Mouse (Mus musculus): ENCODE results near the gene Irx4. TPM values are rescaled to one million over a fixed set of nuclear protein-coding genes. Genes with fewer than 3 reads are reported as not detected.

The Irx4 gene
- polyA plus RNA-seq, 1 experiment: not detected

GRCm38 (mm10) chr13:73306430-73306829, 46.2 kb downstream of the Irx4 start:
- H3K4me3 ChIP-seq (ENCODE audit: insufficient read depth, low read length): no peak overlapping the region
- no peaks in the 10 kb centered on the region for H3K4me1 ChIP-seq (ENCODE audit: control insufficient read depth, insufficient read depth, low read length)
- TF ChIP-seq CTCF (IDR thresholded peaks at IDR 0.05; ENCODE audit: extremely low read depth, insufficient read depth, low read length) (no peak), POLR2A (IDR thresholded peaks at IDR 0.05; ENCODE audit: extremely low read depth, insufficient read depth, low read length) (no peak)
- H3K27ac ChIP-seq (ENCODE audit: insufficient read depth, low read length): no peak overlapping the region

GRCm38 (mm10) chr13:73310183-73310929, 50.1 kb downstream of the Irx4 start:
- H3K4me1 ChIP-seq (ENCODE audit: control insufficient read depth, insufficient read depth, low read length): no peaks in the 10 kb centered on the region
- no peak overlapping the region for H3K4me3 ChIP-seq (ENCODE audit: insufficient read depth, low read length)
- TF ChIP-seq POLR2A (IDR thresholded peaks at IDR 0.05; ENCODE audit: extremely low read depth, insufficient read depth, low read length) (no peak), CTCF (IDR thresholded peaks at IDR 0.05; ENCODE audit: extremely low read depth, insufficient read depth, low read length) (peak; percentile 49)
- no peak overlapping the region for H3K27ac ChIP-seq (ENCODE audit: insufficient read depth, low read length)

Other genes starting within 250 kb of the Irx4 start
- 72.1 and 75.0 TPM in 2 replicates for gene Mrpl36, start 68.0 kb downstream of the Irx4 start, polyA plus RNA-seq (2012; rRNA removed)
- gene Ndufs6, start 68.1 kb downstream of the Irx4 start, polyA plus RNA-seq (2012; rRNA removed): 268 and 274 TPM in 2 replicates
- gene Lpcat1, start 206.7 kb downstream of the Irx4 start, polyA plus RNA-seq (2012; rRNA removed): 39.6 and 48.5 TPM in 2 replicates

Data from cortical plate, adult 2 months (tissue).